Mouse (Mus musculus) adrenal gland, postnatal 25 days (tissue): ENCODE results near the gene Dpyd. TPM values are rescaled to one million over a fixed set of nuclear protein-coding genes. Genes with fewer than 3 reads are reported as not detected.

ENCODE experiments used
- DNase-seq: peaks from one replicate; pipeline ENCODE4 v3.0.0; 2021; ENCODE audit warnings: mixed read lengths
- long read RNA-seq: library from polyadenylated mRNA; stranded (forward); transcript quantifications from one replicate; pipeline ENCODE4 v2.0.0, GENCODE M21; 2021
- total RNA-seq: library from RNA; stranded (reverse); gene quantifications from 2 replicates; pipeline ENCODE4 v1.2.3, GENCODE M21; 2021

The Dpyd gene
- 20.0 and 28.1 TPM in 2 replicates for total RNA-seq
- long read RNA-seq, full-length matches to known transcripts: 23 of 41 reads
- long read RNA-seq, partial matches to known transcripts: 8 of 41 reads
- long read RNA-seq, other reads (novel, unspliced or antisense): 10 of 41 reads

- DNase-seq: peak; percentile 84
Observed at GRCm38 (mm10) chr3:118561554-118562310, at the start of gene Dpyd. TSS of gene Dpyd (plus strand) at chr3:118562129.

DNA sequence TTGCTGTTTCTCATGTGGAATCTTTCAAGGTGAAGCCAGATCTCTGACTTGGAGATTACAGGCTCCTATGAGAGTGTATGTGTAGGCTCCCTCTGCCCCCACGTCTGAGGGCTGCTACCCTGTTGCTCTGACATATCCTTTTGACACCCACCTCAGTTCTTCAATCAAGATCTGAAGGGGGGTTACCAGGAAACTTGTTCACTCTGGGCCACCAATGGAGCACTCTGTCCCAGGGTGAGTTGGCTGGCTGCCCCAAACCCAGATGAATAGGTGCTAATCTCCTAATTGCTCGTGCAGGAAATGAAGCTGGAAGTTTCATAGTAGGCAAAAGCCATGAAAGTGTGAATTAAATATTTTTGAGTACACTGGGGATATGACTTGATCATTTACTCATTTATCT is 24.3 kb upstream of the Dpyd start:
- no peak for DNase-seq

GRCm38 (mm10) chr3:118541766-118542165 is 20.2 kb upstream of the Dpyd start:
- DNase-seq: no peak

DNA sequence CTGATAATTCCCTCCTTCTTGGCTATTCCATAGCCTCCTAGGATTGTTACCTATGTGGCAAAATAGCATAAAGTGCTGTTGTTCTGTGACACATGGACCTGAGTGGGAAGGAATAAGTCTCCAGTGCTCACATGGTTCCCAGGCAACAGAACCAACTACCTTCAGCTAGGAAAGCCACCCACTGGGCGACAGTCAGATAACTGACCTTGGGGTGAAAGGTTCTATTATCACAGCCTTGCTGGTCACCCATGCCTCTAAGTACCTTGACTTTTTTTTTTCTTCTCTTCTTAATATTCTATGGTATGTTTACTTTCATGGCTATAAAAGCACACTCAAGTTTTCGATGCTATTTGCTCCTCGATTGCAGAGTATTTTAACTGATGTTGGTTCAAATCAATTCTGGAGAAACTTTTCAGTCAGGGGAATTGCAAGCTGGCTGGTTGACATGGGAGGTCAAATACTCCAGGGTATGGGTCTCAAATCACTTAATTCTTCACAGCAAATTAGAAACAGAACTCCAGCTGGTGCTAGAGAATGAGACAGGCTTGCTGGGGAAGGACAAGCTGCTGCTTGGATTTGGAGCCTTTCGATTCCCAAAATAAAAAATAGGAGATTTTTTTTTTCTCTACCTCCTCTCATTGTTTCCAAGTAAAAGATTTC is 14.2 kb upstream of the Dpyd start:
- DNase-seq: no peak

DNA sequence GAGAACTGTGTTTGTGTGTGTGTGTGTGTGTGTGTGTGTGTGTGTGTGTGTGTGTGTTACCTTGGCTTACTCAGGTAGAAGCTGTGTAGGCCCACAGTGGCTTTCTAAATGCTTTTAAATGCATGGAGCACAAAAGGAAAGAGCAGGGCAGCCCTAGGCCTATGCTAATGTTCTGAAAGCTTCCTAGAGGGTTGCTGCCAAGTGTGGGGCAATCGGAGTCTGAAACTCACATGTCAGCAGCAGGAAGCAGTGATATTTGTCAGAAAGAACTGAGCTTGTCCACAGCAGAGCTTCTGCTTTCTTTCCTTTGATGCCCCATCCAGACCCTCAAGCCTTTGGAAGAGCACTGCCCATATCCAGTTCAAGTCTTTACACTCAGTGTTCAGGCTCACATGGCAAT is 4.3 kb upstream of the Dpyd start:
- peak; percentile 9 for DNase-seq

GRCm38 (mm10) chr3:118559936-118560335 is 2.0 kb upstream of the Dpyd start:
- DNase-seq: no peak

- DNase-seq: no peak
Observed at GRCm38 (mm10) chr3:118562311-118562671, 362 bp downstream of the Dpyd start.

DNA sequence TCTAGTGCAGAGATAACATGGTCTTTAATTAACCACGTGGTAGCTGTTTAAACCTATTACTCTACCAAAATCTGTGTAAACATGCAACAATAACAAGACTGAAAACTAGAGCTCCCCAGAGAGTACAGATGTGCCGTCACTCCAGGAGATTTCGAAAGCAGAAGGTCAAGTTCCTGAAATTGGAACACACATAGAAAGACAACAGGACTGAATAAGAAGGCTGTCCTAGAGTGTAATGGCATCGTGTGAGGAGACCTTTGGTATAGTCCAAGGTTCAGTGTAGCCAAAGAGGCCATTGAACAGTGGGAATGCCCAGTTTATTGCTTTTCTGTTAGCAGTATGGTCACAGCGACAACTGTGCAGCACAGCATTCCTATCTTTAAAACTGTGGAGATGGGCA is 4.8 kb downstream of the Dpyd start:
- no peak for DNase-seq

GRCm38 (mm10) chr3:118570197-118570596 is 8.3 kb downstream of the Dpyd start:
- DNase-seq: no peak

- DNase-seq: no peak
Observed at GRCm38 (mm10) chr3:118590559-118590958, 28.6 kb downstream of the Dpyd start.

DNA sequence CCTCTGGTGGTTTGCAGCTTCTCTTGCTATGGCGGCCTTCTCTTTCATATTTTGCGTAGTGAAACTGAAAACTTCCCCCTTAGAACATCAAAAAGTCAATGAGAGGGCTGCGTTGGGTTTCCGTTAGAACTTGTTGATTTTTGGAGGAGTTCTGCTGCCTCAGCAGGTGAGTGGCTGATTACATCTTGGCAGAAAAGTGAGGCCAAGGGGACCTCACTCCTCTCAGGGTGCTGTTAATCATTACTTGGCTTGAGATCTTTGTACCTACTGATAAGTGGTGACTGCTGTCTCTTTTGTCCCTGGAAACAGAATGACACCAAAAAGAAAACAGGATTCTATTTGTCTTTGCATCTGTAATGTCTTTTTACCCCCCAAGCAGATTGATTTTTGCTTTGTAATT is 32.9 kb downstream of the Dpyd start:
- DNase-seq: no peak

DNA sequence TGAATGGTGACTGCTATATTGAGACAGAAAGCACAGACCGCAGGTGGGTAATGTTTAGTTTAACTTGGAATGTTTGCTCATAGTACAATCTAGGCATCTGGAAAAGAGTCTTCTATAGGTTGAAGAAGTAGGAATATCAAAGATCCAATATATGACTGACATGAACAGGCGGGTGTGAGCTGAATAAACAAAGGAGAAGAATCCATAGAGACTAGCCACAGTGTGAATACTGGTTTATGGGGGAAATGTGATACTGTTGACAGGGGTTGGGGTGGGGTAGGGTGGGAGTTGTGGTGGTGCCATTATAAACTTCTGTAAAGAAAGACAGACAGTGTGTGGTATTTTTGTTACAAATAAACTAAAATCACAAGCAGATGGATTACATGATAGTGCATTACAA is 33.8 kb downstream of the Dpyd start:
- DNase-seq: no peak

DNA sequence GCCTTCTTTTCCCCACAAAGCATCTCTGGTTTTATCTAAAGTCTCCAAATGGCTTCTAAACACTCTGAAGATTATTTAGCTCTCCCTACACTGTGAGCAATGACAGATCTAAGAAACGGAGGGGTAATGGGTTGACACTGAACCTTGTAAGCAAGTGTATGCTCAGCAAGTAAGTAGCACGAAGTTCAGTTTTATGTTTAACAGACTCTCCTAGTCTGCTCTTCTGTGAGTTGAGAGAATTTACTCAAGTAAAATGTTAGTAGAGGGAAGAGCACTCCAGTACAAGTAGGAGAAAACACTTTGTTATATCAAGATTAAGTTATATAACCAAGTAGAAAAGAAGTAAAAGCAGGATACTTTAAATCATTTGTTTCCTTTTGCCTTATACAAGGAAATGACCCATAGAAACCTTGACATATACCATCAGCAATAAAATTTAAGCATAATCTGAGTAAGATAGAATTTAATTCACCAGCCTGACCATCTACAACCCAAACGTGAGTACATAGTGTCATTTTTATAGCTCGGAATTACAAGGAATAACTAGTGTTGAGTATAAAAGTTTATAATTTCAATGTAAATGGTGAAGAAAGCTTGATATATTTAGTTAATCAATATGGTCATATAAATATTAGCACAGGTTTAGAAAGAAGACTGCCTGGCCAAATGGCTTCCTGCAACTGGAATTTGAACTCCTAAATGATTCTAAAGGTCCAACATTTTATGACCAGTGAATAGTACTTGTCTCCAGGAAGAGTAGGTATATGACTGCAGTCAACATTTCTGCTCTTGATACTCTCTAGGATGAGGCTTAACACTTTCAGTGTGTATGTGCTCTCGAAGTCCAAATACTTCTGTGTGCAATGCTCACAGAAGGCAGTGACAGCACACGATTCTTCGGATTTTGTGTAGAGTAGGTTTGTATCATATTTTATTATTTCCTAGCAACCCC is 40.0 kb downstream of the Dpyd start:
- no peak for DNase-seq

GRCm38 (mm10) chr3:118608708-118609107 is 46.8 kb downstream of the Dpyd start:
- no peak for DNase-seq

GRCm38 (mm10) chr3:118626455-118627375 is 64.8 kb downstream of the Dpyd start:
- DNase-seq: no peak

- DNase-seq: no peak
Observed at GRCm38 (mm10) chr3:118629737-118630136, 67.8 kb downstream of the Dpyd start.

GRCm38 (mm10) chr3:118646024-118646570 is 84.2 kb downstream of the Dpyd start:
- no peak for DNase-seq

GRCm38 (mm10) chr3:118663987-118664692 is 102.2 kb downstream of the Dpyd start:
- DNase-seq: peak; percentile 13

DNA sequence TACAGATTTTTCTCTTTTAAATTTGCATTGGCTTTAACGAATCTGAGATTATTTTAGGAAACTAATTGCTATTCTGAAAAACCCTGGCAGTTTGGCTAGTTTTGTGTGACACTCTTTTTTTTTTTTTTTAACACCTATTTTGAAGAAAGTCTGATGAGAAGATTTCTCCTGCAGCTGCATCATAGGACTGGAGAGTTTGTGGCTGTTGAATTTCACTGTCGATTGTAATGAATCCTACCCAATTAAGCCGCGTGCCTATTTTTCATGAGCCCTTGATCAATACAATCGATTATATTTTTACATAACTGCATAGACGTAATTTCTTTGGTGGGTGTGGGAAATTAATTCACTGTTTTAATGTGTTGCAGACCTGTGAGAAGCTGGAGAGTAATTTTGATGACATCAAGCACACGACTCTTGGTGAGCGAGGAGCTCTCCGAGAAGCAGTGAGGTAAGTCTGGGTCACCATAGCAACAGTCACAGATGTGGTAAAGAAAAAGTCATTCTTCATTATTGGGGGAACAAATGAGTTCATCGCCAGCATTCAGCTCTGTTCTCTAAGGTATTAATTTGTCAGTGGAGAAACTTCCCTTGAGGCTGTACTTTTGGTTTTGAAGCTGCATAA is 112.3 kb downstream of the Dpyd start:
- DNase-seq: no peak

- no peak for DNase-seq
Observed at GRCm38 (mm10) chr3:118675441-118675840, 113.5 kb downstream of the Dpyd start.
